Mouse (Mus musculus): ENCODE results near the gene Tab1.

DNA sequence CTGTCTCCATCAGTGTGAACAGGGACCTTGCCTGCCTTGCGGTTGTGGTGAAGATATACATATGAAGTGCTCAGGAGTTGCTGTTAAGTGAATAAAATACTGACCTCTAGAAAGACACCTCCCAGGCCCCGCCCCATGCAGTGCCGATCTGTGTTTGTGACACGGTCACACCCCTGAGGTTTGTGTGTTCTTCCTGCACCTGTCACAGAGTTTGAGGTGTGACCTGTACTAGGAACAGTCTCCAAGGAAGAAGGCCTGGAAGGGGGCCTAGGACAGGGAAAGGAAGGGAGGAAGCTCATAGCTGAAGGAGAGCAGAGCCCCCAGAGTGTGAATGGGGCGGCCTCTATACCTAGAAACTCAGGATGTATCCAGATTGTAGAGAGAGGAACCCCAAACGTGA, 30.4 kb upstream of the Tab1 start:
- TF ChIP-seq CTCF (IDR thresholded peaks at IDR 0.05; ENCODE audit: borderline replicate concordance, extremely low read depth, insufficient read depth, insufficient read length), result no peak
- no peak for TF ChIP-seq POLR2A (IDR thresholded peaks at IDR 0.05; ENCODE audit: borderline replicate concordance, extremely low read depth, insufficient read depth, insufficient read length, poor library complexity, severe bottlenecking)

Data from brain, embryonic 14.5 days (tissue).